Mouse (Mus musculus): Measurements from ENCODE around the gene Mdm4.

Mdm4 gene

DNA sequence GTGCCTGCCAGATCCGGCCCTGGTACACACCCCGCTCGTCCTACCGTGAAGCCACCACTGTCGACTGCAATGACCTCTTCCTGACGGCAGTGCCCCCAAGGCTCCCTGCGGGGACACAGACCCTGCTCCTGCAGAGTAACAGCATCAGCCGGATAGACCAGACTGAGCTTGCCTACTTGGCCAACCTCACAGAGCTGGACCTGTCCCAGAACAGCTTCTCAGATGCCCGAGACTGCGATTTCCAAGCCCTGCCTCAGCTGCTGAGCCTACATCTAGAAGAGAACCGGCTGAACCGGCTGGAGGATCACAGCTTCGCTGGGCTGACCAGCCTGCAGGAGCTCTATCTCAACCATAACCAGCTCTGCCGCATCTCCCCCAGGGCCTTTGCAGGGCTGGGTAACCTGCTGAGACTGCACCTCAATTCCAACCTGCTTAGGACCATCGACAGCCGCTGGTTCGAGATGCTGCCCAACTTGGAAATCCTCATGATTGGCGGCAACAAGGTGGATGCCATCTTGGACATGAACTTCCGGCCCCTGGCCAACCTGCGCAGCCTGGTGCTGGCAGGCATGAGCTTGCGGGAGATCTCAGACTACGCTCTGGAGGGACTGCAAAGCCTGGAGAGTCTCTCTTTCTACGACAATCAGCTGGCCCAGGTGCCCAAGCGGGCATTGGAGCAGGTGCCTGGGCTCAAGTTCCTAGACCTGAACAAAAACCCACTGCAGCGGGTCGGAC lies 92.9 kb downstream of the Mdm4 start:
- no peak for DNase-seq

DNA sequence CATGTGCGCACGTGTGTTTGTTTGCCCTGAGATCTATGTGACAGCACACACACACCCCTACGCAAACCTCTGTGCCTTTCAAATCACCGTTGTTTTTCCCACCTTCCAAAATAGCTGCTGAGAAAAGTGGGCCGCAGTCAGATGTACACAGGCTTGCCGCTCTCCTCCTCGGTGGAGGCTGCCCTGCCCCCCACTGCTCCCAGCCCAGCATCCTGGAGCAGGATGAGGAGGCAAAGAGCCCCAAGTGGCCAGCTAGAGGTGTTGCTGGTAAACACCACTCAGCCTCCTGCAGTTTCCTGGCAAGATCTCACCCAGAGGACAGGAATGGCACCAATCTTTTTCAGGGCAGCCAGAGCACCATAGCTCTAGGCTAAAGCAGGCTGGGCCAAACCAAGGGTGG lies 95.5 kb downstream of the Mdm4 start:
- DNase-seq, result no peak

DNA sequence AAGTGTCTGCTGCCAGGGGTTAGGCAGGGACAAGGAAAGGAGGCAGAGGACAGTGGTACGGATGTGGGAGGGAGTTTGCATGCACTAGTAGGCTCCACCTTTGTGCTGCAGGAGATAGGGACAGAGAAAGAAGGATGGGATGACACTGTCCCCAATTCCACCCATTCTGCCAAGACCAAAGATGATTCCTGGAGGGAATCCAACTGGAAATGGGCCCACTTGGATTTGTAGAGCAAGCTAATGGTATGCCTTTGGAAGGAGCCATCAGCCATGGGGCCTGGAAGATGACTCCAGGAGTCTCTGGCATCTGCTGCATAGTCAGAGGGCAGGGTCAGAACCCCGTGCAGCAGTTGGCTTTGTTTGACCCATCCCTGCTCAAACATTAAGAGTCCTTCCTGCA lies 97.9 kb downstream of the Mdm4 start:
- DNase-seq, result no peak

DNA sequence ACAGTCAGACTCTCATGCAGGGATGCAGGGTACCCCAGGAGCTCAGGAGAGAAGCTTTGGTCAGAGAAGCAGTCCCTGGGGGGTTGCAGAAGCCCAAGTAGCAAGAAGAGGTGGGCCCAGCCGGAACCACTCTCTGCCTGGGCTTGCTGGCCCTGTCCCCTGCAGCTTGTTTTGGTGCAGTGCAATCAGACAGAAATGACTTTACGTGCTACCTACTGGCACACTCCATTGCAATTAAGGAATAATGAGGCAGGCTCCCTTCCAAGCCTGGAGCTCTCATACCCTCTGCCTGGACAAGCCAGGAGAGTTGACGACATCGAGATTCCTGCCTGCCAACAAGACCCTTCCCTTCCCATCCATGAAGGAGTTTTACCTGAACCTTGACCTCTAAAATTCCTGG lies 100.1 kb downstream of the Mdm4 start:
- DNase-seq, result no peak

DNA sequence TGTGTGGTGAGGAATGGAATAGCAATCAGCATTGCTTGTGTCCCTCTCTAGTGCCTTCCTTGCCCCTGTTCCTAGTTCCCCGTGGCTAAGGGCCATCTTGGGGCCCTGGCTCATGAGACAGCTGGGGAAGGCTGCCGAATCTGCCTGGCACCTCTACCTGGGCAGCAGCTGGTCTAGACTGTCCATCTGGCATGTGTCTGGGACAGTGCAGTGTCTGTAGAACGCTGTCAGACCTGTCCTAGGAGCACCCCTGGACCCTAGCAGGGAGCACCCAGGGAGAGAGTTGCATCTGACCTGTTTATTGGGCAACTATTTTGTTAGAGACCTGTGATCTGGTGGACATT lies 101.5 kb downstream of the Mdm4 start:
- no peak for DNase-seq

DNA sequence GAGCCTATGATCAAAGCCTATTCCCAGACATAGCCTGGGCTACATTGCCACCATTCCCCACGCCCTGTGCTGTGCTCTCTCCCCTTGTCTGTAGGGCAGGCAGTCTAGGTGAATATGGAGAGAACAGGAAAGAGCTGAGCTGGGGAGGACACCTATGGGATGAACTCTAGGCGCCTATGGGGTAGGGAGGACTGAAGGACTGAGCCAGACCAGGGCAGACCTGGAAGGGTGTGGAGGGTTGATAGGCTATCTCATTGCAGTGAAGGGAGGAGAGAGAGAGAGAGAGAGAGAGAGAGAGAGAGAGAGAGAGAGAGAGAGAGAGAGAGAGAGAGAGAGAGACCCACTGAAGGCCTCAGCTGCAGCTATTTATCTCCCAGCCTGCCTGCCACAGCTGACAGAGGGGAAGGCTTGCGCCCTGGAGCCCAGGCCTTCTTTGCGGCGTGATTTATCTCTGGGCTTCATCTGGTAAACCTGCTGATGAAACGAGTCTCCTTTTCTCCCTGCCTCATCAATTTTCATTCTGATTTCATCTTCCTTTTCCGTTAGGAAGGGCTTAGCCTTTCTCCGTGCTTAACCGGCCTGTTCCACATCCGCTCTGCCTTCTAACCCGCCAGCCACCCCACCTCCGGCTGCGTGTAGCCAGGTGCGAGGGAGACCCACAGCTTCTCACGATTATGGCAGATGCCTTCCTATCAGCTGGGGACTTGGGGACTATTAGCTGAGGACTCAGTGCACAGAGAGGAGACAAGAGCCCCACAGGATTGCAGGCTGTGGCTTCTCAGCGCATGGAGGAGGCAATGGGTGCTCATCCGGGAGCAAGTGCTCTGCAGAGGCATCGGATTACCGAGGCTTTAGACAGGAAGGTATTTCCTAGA lies 102.1 kb downstream of the Mdm4 start:
- DNase-seq, result no peak

DNA sequence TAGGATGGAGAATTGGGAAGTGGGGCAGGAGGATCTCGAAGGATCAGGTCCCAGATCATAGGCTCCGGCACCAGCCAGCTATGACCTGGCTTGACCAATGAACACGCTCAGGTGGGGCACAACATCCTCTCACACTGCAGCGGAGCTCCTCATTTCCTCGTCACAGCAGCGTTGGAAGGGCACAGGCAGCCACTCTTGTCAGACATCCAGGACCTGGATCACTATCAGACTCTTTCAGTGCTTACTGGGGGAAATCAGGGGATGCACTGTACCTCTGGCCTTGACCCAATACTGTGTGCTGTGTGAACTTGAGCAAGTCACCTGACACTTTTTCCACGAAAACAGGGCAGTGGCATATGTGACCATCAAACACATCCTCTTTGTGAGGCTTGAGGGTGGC lies 105.1 kb downstream of the Mdm4 start:
- DNase-seq, result no peak

DNA sequence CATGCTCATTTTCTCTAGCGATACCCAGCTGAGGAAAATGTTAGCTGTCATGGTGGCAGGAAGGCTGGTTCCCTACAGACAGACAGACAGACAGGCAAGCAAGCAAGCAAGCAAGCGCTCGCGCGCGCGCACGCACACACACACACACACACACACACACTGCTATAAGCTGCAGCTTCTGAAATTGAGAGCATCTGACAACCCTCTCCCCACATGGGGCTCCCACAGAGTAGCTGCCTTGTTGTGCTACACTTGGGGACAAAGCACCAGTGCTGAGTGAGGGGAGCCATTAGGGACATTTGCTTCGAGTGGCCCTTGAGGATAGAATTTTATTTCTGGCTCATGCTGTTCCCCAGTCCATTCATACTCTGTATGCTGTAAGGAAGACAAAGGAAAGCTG lies 108.1 kb downstream of the Mdm4 start:
- DNase-seq, result no peak

DNA sequence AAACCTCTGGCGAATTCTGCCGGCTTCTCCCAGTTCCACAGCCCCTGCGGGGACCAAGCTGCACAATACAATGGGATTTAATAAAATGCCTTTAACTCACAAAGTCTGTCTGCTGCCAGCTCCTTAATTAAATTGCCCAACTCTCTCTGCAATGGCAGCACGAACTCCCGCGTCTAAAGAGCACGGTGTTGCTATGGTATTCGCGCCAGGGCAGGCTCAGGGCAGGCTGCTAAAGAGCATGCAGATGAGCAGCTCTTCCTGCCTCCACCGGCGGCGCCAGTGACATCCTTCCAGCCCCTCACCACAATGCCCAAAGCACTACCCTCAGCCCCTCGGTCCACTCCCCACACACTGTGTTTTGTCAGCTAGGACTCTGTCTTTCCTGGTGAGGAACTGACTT lies 109.3 kb downstream of the Mdm4 start:
- no peak for DNase-seq

DNA sequence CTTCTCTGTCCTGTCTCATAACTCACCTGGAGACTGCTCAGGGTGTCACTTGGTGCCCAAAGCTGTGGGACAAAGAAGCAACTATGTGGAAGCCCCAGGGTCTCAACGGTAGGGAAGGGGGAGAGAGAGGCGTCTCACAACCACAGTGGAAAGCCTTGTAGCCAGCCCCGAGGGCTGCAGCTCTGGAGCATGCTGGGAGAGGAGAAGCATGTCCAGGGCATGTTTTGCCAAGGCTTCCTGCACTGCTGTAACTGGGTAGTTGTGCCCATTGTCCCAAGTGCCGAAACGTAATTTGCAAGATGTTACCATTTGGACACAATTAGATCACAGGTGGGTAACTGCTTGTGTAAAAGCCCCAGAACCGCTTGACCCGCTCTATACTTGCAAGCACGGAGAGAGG lies 111.1 kb downstream of the Mdm4 start:
- DNase-seq, result no peak

DNA sequence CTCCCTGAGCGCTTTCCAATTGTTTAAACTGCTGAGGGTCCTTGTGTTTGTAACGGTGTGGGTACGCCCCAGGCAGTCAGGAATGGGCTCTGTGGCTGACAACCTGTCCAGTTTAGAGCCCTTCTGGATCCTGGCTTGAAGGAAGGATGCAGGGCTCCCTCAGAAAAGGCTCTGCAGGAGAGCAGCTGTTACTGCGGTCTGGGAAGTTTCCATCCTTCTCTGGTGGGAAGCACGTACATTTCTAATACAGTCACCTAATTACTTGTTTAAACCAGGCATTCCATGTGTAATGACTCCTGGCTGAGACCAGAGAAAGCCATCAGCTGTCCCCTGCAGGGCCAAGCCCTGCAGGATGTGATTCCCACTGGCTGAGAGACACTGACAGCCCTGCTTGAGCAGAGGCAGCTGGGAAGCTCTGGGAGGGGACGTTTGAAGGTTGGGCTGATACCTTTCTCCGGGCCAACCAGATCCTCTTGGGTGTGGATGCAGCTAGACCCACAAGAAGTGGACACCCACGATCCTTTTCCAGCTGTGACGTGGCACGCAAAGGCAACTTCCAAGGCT lies 112.2 kb downstream of the Mdm4 start:
- no peak for DNase-seq

DNA sequence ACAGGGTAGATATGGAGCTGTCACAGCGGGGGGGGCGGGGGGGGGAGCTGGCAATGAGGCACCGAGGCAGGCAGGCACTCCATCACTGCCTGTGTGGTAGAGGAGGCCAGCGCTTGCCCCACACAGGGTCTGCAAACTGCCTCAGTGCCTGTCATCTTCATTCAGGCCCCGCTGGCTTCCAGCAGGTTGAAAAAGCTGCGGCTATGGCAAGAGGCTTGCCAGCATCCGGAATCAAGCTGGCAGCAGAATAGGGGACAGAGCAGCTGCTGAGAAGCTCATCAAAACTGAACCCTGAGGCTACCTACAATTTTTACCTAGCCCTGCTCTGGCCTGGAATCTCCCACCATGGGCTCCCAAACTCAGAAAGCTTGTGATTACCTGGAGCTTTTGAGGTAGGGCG lies 112.8 kb downstream of the Mdm4 start:
- no peak for DNase-seq

DNA sequence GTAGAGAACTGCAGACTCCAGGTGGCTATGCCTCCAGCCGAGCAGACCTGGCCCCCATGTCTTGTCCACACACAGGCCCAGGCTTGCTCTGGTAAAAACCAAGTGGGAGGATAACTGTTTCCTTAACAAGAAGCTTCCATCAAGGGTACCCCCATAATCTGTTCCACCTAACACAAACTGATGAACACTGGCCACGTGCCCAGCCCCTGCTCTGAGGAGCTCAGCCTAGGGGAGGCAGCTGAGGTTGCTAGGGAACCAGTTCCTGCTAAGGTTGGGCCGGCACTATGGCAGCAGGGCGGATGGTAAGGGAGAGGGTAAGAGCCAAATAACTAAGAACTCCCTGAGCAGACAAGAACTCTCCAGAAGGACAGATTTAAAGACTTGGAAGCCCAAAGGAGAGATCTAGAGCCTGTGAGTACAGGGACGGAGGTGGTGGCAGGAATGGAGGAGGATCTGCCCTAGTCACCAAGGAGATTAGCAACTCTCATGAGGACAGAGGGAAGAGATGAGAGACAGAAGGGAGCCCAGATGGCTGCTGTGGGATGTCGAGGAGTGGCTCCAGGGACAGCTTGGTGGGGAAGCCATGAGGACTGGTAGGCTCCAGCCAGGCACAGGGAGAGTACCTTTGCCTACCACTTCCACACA lies 114.4 kb downstream of the Mdm4 start:
- DNase-seq, result no peak

DNA sequence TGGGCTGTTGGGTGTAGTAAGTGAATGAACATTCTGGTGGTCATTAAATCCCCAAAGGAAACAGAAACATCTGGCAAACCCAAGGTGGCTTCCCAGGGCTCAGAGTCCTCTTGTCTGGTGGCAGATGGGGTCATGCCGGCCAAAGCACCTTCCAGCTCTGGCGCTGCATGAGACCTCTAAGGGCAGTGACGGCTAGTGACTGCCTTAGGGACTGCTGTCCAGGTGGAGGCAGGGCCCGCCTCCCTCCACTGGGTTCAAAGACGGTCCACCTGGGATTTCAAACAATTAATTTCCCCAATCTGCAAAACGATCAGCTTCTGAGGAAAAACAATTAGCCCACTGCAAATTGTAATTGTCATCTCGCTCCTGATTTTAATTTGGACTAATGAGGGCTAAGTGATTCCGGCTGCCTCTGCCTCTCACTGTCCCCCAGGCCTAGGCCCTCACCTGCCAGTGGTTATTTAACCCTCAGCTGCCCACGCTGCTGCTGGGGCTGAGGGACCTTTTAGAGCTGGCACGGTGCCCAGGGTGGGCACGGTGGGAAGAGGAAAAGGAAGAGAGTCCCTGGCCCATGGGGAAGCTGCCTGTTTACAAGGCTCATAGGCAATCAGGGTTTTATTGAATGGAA lies 119.8 kb downstream of the Mdm4 start:
- no peak for DNase-seq

DNA sequence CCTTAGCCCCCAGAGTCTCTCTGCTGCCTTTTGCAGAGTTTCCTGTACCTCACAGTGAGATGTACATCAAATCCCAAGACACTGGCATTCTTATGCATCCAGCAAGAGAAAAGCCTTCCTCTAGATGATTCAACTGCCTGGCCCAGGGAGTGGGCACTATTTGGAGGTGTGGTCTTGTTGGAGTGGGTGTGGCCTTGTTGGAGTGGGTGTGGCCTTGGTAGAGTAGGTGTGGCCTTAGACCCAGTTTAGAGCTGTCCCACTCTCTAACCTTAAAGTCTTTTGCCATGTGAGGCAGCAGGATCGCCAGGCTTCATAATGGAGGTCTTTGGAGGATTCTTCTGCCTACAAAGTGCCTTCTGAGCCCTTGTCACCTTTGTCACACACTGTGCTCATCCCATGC lies 120.4 kb downstream of the Mdm4 start:
- no peak for DNase-seq
